Mouse (Mus musculus): ENCODE data around the gene Ndfip2.

Gene Ndfip2

GRCm38 (mm10) chr14:105258379-105259034 is at the start of gene Ndfip2:
TSS of gene Ndfip2 (plus strand) at chr14:105258573.
- peak; percentile 30 to 71 for DNase-seq (ENCODE audit: low read depth in 1 of 2, low spot score in 2 of 2)

GRCm38 (mm10) chr14:105219525-105220376 is 38.6 kb upstream of the Ndfip2 start:
- no peak for DNase-seq (ENCODE audit: low read depth in 1 of 2, low spot score in 2 of 2)

GRCm38 (mm10) chr14:105222240-105222639 is 36.1 kb upstream of the Ndfip2 start:
- DNase-seq (ENCODE audit: low read depth in 1 of 2, low spot score in 2 of 2), result no peak

GRCm38 (mm10) chr14:105225790-105226189 is 32.6 kb upstream of the Ndfip2 start:
- no peak for DNase-seq (ENCODE audit: low read depth in 1 of 2, low spot score in 2 of 2)

- DNase-seq (ENCODE audit: low read depth in 1 of 2, low spot score in 2 of 2), result no peak
Observed at GRCm38 (mm10) chr14:105232421-105232820, 26.0 kb upstream of the Ndfip2 start.

- no peak for DNase-seq (ENCODE audit: low read depth in 1 of 2, low spot score in 2 of 2)
Observed at GRCm38 (mm10) chr14:105236596-105236995, 21.8 kb upstream of the Ndfip2 start.

- no peak for DNase-seq (ENCODE audit: low read depth in 1 of 2, low spot score in 2 of 2)
Observed at GRCm38 (mm10) chr14:105237736-105238135, 20.6 kb upstream of the Ndfip2 start.

- no peak for DNase-seq (ENCODE audit: low read depth in 1 of 2, low spot score in 2 of 2)
Observed at GRCm38 (mm10) chr14:105238450-105239038, 19.8 kb upstream of the Ndfip2 start.

- DNase-seq (ENCODE audit: low read depth in 1 of 2, low spot score in 2 of 2), result no peak
Observed at GRCm38 (mm10) chr14:105240120-105240519, 18.3 kb upstream of the Ndfip2 start.

GRCm38 (mm10) chr14:105243805-105244443 is 14.4 kb upstream of the Ndfip2 start:
- DNase-seq (ENCODE audit: low read depth in 1 of 2, low spot score in 2 of 2), result no peak

- no peak for DNase-seq (ENCODE audit: low read depth in 1 of 2, low spot score in 2 of 2)
Observed at GRCm38 (mm10) chr14:105251038-105251437, 7.3 kb upstream of the Ndfip2 start.

- DNase-seq (ENCODE audit: low read depth in 1 of 2, low spot score in 2 of 2), result no peak
Observed at GRCm38 (mm10) chr14:105253304-105253703, 5.1 kb upstream of the Ndfip2 start.

- no peak for DNase-seq (ENCODE audit: low read depth in 1 of 2, low spot score in 2 of 2)
Observed at GRCm38 (mm10) chr14:105254401-105254800, 4.0 kb upstream of the Ndfip2 start.

GRCm38 (mm10) chr14:105255620-105256019 is 2.8 kb upstream of the Ndfip2 start:
- no peak for DNase-seq (ENCODE audit: low read depth in 1 of 2, low spot score in 2 of 2)

- peak in 1 of 2 experiments; percentile 9 for DNase-seq (ENCODE audit: low read depth in 1 of 2, low spot score in 2 of 2)
Observed at GRCm38 (mm10) chr14:105259035-105259880, 885 bp downstream of the Ndfip2 start.

GRCm38 (mm10) chr14:105262923-105263322 is 4.5 kb downstream of the Ndfip2 start:
- DNase-seq (ENCODE audit: low read depth in 1 of 2, low spot score in 2 of 2), result no peak

GRCm38 (mm10) chr14:105267095-105267494 is 8.7 kb downstream of the Ndfip2 start:
- no peak for DNase-seq (ENCODE audit: low read depth in 1 of 2, low spot score in 2 of 2)

- no peak for DNase-seq (ENCODE audit: low read depth in 1 of 2, low spot score in 2 of 2)
Observed at GRCm38 (mm10) chr14:105272030-105272429, 13.7 kb downstream of the Ndfip2 start.

- DNase-seq (ENCODE audit: low read depth in 1 of 2, low spot score in 2 of 2), result no peak
Observed at GRCm38 (mm10) chr14:105272539-105272938, 14.2 kb downstream of the Ndfip2 start.

- DNase-seq (ENCODE audit: low read depth in 1 of 2, low spot score in 2 of 2), result no peak
Observed at GRCm38 (mm10) chr14:105275196-105275595, 16.8 kb downstream of the Ndfip2 start.

GRCm38 (mm10) chr14:105277277-105277676 is 18.9 kb downstream of the Ndfip2 start:
- DNase-seq (ENCODE audit: low read depth in 1 of 2, low spot score in 2 of 2), result no peak
